Mouse (Mus musculus) lung, adult 18-20 months (tissue): ENCODE data around the gene Ccl5.

Source experiments
- DNase-seq, 2 experiments: peaks; one replicate each; pipeline ENCODE4 v3.0.0; 2022; ENCODE audit warnings: mixed read lengths in 2 of 2

Ccl5 gene

GRCm38 (mm10) chr11:83536831-83537230, 6.5 kb upstream of the Ccl5 start:
- DNase-seq: no peak

DNA sequence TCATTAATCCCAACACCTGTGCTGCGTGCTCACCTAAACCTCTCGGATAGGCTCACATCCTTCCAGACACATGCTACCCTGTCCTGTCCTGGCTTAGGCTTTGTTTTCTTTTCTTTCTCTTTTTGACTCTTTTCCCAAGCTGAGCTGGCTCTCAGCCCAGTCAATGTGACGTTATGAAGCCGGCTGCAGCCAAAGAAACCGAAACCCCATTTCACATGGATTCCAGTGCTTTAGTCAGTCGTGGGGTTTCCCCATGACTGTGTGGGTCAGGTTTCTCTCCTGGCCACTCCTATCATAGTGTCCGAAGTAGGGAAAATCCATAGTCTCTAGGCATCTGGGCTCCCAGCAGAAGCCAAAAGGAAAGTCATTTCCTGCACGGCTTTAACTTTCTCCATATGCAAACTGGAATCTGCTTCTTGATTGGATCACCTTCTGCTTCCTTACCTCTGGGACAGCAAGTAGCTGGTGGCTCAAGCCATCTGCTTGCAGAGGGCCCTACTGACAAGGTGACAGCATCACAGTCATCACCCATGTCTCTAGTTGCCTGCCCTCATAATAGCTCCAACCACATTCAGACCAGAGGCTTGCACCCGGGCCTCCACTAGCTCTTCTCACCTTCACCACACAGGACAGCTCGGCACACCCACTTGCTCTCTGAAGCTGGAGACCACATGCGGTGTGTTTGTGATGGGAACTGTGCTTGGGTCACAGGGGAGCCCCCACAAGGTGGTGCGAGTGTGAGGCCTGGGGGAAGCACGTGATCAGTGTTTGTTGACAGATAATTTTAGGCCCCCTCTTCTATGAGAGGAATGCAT, 4.5 kb upstream of the Ccl5 start:
- peak; percentile 72 to 77 for DNase-seq

DNA sequence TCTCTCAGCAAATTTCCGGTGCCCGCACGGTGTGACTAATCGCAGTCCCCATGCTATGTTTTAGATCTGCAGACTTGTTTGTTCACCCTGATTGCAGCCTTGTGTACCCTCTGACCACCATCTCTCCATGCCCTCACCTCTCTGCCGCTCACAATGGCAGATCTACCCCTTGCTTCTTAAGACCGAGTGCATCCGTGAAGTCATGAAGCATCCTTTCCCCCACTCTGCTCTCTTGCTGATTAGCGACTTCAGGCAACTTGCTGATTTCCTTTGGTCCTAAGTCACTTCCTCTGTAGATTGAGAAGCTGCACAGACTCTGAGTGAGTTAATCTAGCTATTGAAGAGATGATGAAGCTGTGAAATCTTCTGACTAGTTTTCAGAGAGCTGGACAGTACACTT, 3.8 kb upstream of the Ccl5 start:
- no peak for DNase-seq

GRCm38 (mm10) chr11:83533192-83533591, 2.9 kb upstream of the Ccl5 start:
- no peak for DNase-seq

DNA sequence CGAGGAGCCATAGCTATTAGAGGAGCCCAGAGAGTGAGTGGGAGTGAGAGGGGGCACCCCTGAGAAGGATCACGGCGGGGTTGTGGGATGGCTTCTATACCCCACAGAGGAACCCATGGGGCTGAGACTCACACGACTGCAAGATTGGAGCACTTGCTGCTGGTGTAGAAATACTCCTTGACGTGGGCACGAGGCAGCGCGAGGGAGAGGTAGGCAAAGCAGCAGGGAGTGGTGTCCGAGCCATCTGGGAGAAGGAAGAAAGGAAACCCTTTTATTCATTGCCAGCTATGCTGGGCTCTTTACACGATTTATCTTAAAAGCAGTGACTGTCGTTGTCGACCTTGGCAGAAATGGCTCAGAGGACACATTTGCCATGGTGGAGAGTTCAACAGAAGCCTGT, 1.3 kb downstream of the Ccl5 start:
- DNase-seq: no peak

DNA sequence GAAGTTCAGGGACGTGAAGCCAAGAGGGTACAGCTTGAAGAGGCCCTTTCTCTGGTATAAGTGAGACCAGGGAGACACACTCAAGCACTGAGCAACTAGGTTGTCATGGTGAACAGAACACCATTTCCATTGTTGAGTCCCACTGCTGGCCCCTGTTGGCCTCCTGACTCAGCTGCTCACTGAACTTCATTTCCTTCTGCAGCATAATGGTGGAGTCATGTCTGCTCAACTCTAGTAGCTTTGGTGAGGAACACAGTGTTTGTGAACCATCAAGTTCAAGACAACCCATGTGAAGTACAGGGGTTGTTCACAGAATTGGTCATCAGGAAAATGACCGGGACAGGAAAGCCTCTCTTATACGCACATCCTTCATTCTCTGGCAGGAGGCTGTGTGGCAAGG, 8.2 kb downstream of the Ccl5 start, which contains the start of gene Heatr9:
Gene Heatr9 (minus strand): TSS at position 101 of the 400 bp plus-strand sequence.
- DNase-seq: no peak

DNA sequence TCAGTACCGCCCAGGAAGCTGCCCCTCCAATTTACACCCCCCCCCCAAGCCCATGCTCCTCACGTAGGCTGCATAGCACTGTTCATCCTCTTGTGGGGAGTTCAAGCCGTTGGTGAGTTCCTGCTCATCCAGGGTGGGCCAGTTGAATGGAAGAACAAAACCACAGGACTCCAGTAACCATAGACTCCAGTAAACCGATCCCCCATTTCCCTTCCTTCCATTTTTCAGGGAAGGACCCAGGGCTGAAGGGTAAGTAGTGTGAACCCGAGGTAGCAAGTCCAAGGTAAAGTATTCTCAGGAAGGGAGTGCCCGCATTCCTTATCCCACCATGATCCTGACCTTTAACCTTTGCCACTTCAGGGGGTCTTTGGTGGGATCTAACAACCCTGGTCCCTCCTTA, 11.9 kb downstream of the Ccl5 start:
- DNase-seq: no peak

DNA sequence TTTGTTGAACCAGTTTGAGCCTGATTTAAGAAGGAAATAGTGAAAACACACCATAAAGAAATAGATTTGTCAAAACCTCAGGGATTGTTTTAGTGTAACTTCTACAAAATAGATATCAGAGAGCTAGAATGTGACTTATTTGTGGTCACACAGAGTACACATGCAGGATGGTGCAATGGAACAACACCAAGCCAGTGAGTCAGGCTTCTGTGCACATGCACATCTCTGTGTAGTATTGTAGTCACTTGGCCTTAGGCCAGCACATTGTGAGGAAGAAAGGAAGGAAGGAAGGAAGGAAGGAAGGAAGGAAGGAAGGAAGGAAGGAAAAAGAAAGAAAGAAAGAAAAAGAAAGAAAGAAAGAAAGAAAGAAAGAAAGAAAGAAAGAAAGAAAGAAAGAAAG, 13.2 kb downstream of the Ccl5 start:
- no peak for DNase-seq

DNA sequence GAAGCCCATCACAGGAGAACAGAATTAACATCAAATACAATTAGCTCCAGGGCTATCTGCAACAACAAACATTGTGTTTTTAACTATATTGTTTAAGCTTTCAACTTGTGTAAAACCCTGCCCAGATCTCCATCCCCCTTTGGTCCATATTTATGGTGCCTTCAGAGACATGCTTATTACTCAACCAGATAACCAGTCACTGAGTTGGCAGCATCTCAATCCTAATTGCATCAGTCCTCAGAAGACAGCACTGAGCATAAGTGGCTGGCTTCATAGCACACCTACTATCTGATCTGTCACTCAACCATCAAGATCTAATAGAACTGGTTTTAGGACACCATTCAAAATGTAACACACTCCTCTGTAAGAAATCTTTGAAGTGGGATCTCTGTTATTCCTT, 20.8 kb downstream of the Ccl5 start:
- DNase-seq: no peak

- DNase-seq: no peak
Measured at GRCm38 (mm10) chr11:83504308-83504707, 26.0 kb downstream of the Ccl5 start.

DNA sequence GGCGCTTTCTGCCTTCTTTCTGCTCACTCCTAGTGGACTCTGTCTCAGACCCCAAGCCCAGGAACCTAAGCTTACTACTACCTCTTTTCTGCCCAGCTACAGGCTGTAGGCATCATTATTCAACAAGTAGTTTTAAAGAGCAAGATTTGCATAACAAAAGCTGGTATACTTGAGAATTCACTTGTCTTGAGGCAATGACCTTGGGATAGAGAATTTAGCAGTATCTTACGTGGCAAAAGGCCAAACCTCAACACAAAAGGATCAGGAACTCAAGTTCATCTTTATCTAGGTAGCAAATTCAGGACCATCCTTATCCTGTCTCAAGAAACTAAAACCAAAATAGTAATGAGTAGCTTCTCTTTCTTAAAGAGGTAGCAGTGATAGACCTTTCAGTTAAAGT, 34.7 kb downstream of the Ccl5 start:
- DNase-seq: no peak

GRCm38 (mm10) chr11:83491488-83491887, 38.8 kb downstream of the Ccl5 start:
- no peak for DNase-seq
